8 mouse cellular contexts compared by ENCODE assay signal in the genomic region with DNA sequence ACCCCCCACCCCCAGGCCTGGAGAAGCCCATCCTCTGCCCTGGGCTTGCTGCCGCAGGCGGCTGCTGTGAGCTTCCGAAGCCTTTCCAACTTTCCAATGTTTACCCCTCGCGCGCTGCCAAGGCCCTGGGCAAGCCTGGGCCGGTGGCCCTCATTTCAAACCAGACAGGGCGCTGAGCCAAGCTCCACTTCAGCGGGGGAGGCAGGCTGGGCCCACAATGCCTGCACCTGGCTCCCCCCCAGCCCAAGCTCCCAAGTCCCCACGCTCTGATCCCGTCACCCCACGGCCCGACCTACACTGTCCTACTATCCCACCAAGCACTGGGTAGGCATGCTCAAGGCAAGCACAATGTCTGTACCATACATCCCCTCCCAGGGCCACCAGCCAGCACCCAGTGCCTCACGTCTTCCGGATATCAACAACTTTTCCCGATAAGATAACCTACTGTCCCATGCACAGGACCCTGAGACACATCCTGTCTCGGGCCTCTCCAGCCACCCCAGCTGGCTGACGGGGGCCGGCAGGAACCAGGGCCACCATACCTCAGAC. TPM values are rescaled to one million over a fixed set of nuclear protein-coding genes. Genes with fewer than 3 reads are reported as not detected.
A peak's percentile ranks its signal among the peaks of the same experiment; 100 is the strongest.
DNase-seq lines count a peak whose midpoint lies in the region; ATAC-seq and TF ChIP-seq lines count a peak whose summit lies in the region.

No protein-coding gene starts in this region.

- peak overlapping the region; percentile 59 for H3K9ac ChIP-seq in intestine, postnatal 0 days (ENCODE audit: low read depth, low read length)
- peak overlapping the region; percentile 48 for H3K9ac ChIP-seq in midbrain, embryonic 14.5 days (replicated peaks; ENCODE audit: low read length)

- no peaks in the 10 kb centered on the region for H3K36me3 ChIP-seq in intestine, postnatal 0 days (ENCODE audit: control insufficient read depth, insufficient read depth)
- no peaks in the 10 kb centered on the region for H3K36me3 ChIP-seq in midbrain, embryonic 14.5 days (ENCODE audit: control insufficient read depth, insufficient read depth, low read length)

- DNase-seq in adrenal gland, adult 2 months: peak; percentile 90
- peak; percentile 57 to 89 for DNase-seq in cerebellum, postnatal 4 days (ENCODE audit: low spot score in 2 of 2)
- DNase-seq in heart, adult 11 months: peak; percentile 99
- peak; percentile 97 for DNase-seq in left cerebral cortex, postnatal 4 days
- peak; percentile 80 for DNase-seq in midbrain, embryonic 14.5 days
- DNase-seq in urinary bladder, adult 18-20 months (ENCODE audit: low spot score in 2 of 2): peak; percentile 82 to 87

- TF ChIP-seq CTCF in intestine, postnatal 0 days (IDR thresholded peaks at IDR 0.05; ENCODE audit: low read depth): no peak

- H3K27me3 ChIP-seq in intestine, postnatal 0 days (replicated peaks; ENCODE audit: control insufficient read depth, insufficient read depth, low read length): no peaks in the 10 kb centered on the region
- H3K27me3 ChIP-seq in midbrain, embryonic 14.5 days (ENCODE audit: control insufficient read depth, insufficient read depth, low read length): no peaks in the 10 kb centered on the region

- no peaks in the 10 kb centered on the region for H3K9me3 ChIP-seq in intestine, postnatal 0 days (ENCODE audit: control insufficient read depth)
- no peaks in the 10 kb centered on the region for H3K9me3 ChIP-seq in midbrain, embryonic 14.5 days (ENCODE audit: control insufficient read depth, low read length)

- 32% methylated on average over 19 of the region's 19 CpGs for WGBS in intestine, postnatal 0 days
- WGBS in midbrain, embryonic 14.5 days: 36% methylated on average over 19 of the region's 19 CpGs

- peak overlapping the region; percentile 67 for H3K4me2 ChIP-seq in intestine, postnatal 0 days (replicated peaks; ENCODE audit: low read depth)
- peak overlapping the region; percentile 50 for H3K4me2 ChIP-seq in midbrain, embryonic 14.5 days (ENCODE audit: low read length)

- peak; percentile 9; the same call in 1 of the 2 replicates for ATAC-seq in intestine, postnatal 0 days
- ATAC-seq in midbrain, embryonic 14.5 days (ENCODE audit: low FRiP score, low TSS enrichment): peak; percentile 29; the same call in 1 of the 2 replicates
- no peak for ATAC-seq in monocyte, adult 5-6 weeks (replicated peaks; ENCODE audit: insufficient number of reproducible peaks, low FRiP score, low TSS enrichment, poor library complexity, severe bottlenecking)

- intact Hi-C loops in left cerebral cortex, postnatal 4 days (cut with DNase I): no loop called here

- peak overlapping the region; percentile 83 for H3K27ac ChIP-seq in intestine, postnatal 0 days (ENCODE audit: low read depth, low read length)
- peak overlapping the region; percentile 97 for H3K27ac ChIP-seq in midbrain, embryonic 14.5 days (replicated peaks; ENCODE audit: low read depth, low read length)

- peaks cover 18% of the 10 kb centered on the region; the same call in 1 of the 2 replicates for H3K4me1 ChIP-seq in intestine, postnatal 0 days (replicated peaks; ENCODE audit: control insufficient read depth, insufficient read depth, low read length)
- H3K4me1 ChIP-seq in midbrain, embryonic 14.5 days (ENCODE audit: control insufficient read depth, insufficient read depth, low read length): peaks cover 65% of the 10 kb centered on the region

- H3K4me3 ChIP-seq in intestine, postnatal 0 days (ENCODE audit: low read depth, low read length): peak overlapping the region; percentile 32
- peak overlapping the region; percentile 14; the same call in 1 of the 2 replicates for H3K4me3 ChIP-seq in midbrain, embryonic 14.5 days (replicated peaks; ENCODE audit: low read depth, low read length)

RNA-seq across cellular contexts. Expression of a gene that starts 38.8 kb away (rescaled TPM):
- total RNA-seq in adrenal gland, adult 2 months (2021): 100 to 1,000 TPM; 149 to 340 TPM
- 183 and 229 TPM in 2 replicates for polyA plus RNA-seq in adrenal gland, adult 2 months (2012; rRNA removed)
- polyA plus RNA-seq in intestine, postnatal 0 days (2015; fragmentation: Nextera tagmentation; extraction: Ambion mirVana): 7.1 and 7.6 TPM in 2 replicates
- 100 to 1,000 TPM; 110 to 115 TPM for total RNA-seq in left cerebral cortex, postnatal 4 days (2021)
- 23.7 and 24.0 TPM in 2 replicates for polyA plus RNA-seq in midbrain, embryonic 14.5 days (2014; fragmentation: Nextera tagmentation; extraction: Ambion mirVana)
- 14.4 to 63.8 TPM (median 24.3 TPM) in 3 replicates for total RNA-seq in monocyte, adult 5-6 weeks (2017)
